Mouse (Mus musculus) myocyte (in vitro differentiated cells): ENCODE measurements at regions not wholly inside any gene's neighbourhood (a gene's known extent, or its start where the extent isn't known, plus 50 kb on each side); places are given as distances from the start of the nearest gene placed in this dataset.

Source experiments
- H3K27me3 ChIP-seq: one replicate; pipeline ENCODE4 v1.6.1; 2011; ENCODE audit not compliant: control insufficient read depth, insufficient read depth, insufficient read length
- H3K36me3 ChIP-seq: one replicate; pipeline ENCODE4 v1.6.1; 2011; ENCODE audit not compliant: control insufficient read depth, insufficient read depth
- H3K4me2 ChIP-seq: one replicate; pipeline ENCODE4 v1.6.1; 2011; ENCODE audit warnings: low read depth, control low read depth
- H3K4me3 ChIP-seq: one replicate; pipeline ENCODE4 v1.5.1; 2011; ENCODE audit warnings: mild to moderate bottlenecking, control low read depth, moderate library complexity
- H3K79me2 ChIP-seq: one replicate; pipeline ENCODE4 v1.6.1; 2011; ENCODE audit not compliant: control insufficient read depth, insufficient read depth
- H3ac ChIP-seq: one replicate; pipeline ENCODE4 v1.6.1; 2011; ENCODE audit not compliant: control insufficient read depth, insufficient read length
- CEBPB ChIP-seq: IDR thresholded peaks from 2 replicates; pipeline ENCODE4 v1.6.1; 2011; ENCODE audit warnings: mild to moderate bottlenecking, moderate library complexity; ENCODE audit not compliant: poor library complexity, insufficient read depth, severe bottlenecking
- E2F4 ChIP-seq: IDR thresholded peaks from one replicate; pipeline ENCODE4 v1.6.1; 2011; ENCODE audit warnings: mild to moderate bottlenecking, control low read depth, moderate library complexity; ENCODE audit not compliant: insufficient read depth
- MAX ChIP-seq: IDR thresholded peaks from one replicate; pipeline ENCODE4 v1.6.1; 2011; ENCODE audit warnings: low read depth, mild to moderate bottlenecking, control low read depth
- MYOD1 ChIP-seq, 3 experiments: IDR thresholded peaks; one replicate each; pipeline ENCODE4 v1.6.1; 2011; ENCODE audit warnings: control low read depth in 2 of 3, low read depth in 2 of 3, mild to moderate bottlenecking in 2 of 3, moderate library complexity in 1 of 3; ENCODE audit not compliant: insufficient read length in 2 of 3, control insufficient read depth in 1 of 3
- MYOG ChIP-seq, 3 experiments: IDR thresholded peaks; one replicate each; pipeline ENCODE4 v1.6.1; 2011; ENCODE audit warnings: control low read depth in 2 of 3, low read depth in 2 of 3, mild to moderate bottlenecking in 2 of 3; ENCODE audit not compliant: insufficient read length in 2 of 3, control insufficient read depth in 1 of 3, insufficient read depth in 1 of 3
- POLR2A ChIP-seq: IDR thresholded peaks from one replicate; pipeline ENCODE4 v1.6.1; 2011; ENCODE audit warnings: low read depth, mild to moderate bottlenecking, control low read depth, moderate library complexity; ENCODE audit not compliant: insufficient read length
- POLR2AphosphoS2 ChIP-seq: IDR thresholded peaks from one replicate; pipeline ENCODE4 v1.6.1; 2011; ENCODE audit warnings: low read depth, control low read depth; ENCODE audit not compliant: insufficient read length
- REST ChIP-seq: IDR thresholded peaks from one replicate; pipeline ENCODE4 v1.6.1; 2011; ENCODE audit warnings: mild to moderate bottlenecking, control low read depth, moderate library complexity; ENCODE audit not compliant: insufficient read depth, insufficient read length
- SRF ChIP-seq: IDR thresholded peaks from one replicate; pipeline ENCODE4 v1.6.1; 2011; ENCODE audit warnings: low read depth; ENCODE audit not compliant: control insufficient read depth, insufficient read length
- TCF12 ChIP-seq: IDR thresholded peaks from one replicate; pipeline ENCODE4 v1.6.1; 2011; ENCODE audit warnings: mild to moderate bottlenecking, control low read depth; ENCODE audit not compliant: poor library complexity, insufficient read depth, severe bottlenecking
- TCF3 ChIP-seq: IDR thresholded peaks from one replicate; pipeline ENCODE4 v1.6.1; 2011; ENCODE audit warnings: low read depth, control low read depth; ENCODE audit not compliant: insufficient read length
- USF1 ChIP-seq: IDR thresholded peaks from one replicate; pipeline ENCODE4 v1.6.1; 2011; ENCODE audit warnings: low read depth, mild to moderate bottlenecking, control low read depth, moderate library complexity

- Histone ChIP-seq H3K27me3 (no peaks in the 10 kb centered on the region), H3K36me3 (no peaks in the 10 kb centered on the region), H3ac (no peak overlapping the region), H3K4me2 (no peak overlapping the region), H3K4me3 (no peak overlapping the region), H3K79me2 (no peaks in the 10 kb centered on the region)
- TF ChIP-seq POLR2A (no peak), CEBPB (no peak), POLR2AphosphoS2 (no peak), MYOD1 (IDR thresholded peaks at IDR 0.05; ENCODE audit: control insufficient read depth in 1 of 3, insufficient read length in 2 of 3, low read depth in 2 of 3) (no peak), MYOG (IDR thresholded peaks at IDR 0.05; ENCODE audit: control insufficient read depth in 1 of 3, insufficient read depth in 1 of 3, insufficient read length in 2 of 3, low read depth in 2 of 3) (no peak), TCF12 (no peak), REST (no peak), SRF (no peak), USF1 (no peak), TCF3 (no peak), E2F4 (no peak), MAX (no peak)
Measured at GRCm38 (mm10) chr2:131436149-131436548, 55.1 kb upstream of the Smox start.

DNA sequence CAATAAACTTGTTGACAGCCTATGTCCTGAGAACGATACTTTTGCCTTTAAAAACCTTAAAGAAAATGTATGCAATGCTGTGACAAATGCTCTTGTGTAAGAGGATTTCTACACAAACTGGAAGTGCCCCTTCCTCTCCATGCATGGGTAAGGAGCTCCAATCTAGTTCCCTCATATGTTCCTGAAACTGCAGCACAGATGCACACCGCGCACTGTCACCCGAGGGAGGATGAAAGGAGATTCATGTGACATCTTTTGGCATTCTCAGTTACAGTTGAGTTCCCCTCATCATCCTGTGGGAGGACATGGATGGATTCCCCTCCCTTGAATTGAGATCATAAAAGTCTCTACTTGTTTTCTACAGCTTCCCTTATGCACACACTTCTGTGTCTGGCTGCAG, 60.8 kb upstream of the Smox start:
- Histone ChIP-seq H3K4me2 (no peak overlapping the region), H3K4me3 (no peak overlapping the region), H3K27me3 (no peaks in the 10 kb centered on the region), H3K79me2 (no peaks in the 10 kb centered on the region), H3ac (no peak overlapping the region), H3K36me3 (no peaks in the 10 kb centered on the region)
- TF ChIP-seq POLR2AphosphoS2 (no peak), SRF (no peak), MAX (no peak), MYOG (IDR thresholded peaks at IDR 0.05; ENCODE audit: control insufficient read depth in 1 of 3, insufficient read depth in 1 of 3, insufficient read length in 2 of 3, low read depth in 2 of 3) (no peak), CEBPB (no peak), TCF3 (no peak)

GRCm38 (mm10) chr2:131428089-131428488, 63.2 kb upstream of the Smox start:
- Histone ChIP-seq H3ac (no peak overlapping the region), H3K36me3 (no peaks in the 10 kb centered on the region), H3K27me3 (no peaks in the 10 kb centered on the region), H3K79me2 (no peaks in the 10 kb centered on the region), H3K4me3 (no peak overlapping the region), H3K4me2 (no peak overlapping the region)
- no peak for TF ChIP-seq MYOD1 (IDR thresholded peaks at IDR 0.05; ENCODE audit: control insufficient read depth in 1 of 3, insufficient read length in 2 of 3, low read depth in 2 of 3)
- no peak for TF ChIP-seq MYOG (IDR thresholded peaks at IDR 0.05; ENCODE audit: control insufficient read depth in 1 of 3, insufficient read depth in 1 of 3, insufficient read length in 2 of 3, low read depth in 2 of 3)
- TF ChIP-seq SRF = no peak
- no peak for TF ChIP-seq TCF12
- no peak for TF ChIP-seq REST

- TF ChIP-seq TCF3 (no peak), CEBPB (peak; percentile 81)
- no peaks in the 10 kb centered on the region for H3K79me2 ChIP-seq
- H3ac ChIP-seq = no peak overlapping the region
Measured at GRCm38 (mm10) chr2:131426941-131427340, 64.4 kb upstream of the Smox start.

DNA sequence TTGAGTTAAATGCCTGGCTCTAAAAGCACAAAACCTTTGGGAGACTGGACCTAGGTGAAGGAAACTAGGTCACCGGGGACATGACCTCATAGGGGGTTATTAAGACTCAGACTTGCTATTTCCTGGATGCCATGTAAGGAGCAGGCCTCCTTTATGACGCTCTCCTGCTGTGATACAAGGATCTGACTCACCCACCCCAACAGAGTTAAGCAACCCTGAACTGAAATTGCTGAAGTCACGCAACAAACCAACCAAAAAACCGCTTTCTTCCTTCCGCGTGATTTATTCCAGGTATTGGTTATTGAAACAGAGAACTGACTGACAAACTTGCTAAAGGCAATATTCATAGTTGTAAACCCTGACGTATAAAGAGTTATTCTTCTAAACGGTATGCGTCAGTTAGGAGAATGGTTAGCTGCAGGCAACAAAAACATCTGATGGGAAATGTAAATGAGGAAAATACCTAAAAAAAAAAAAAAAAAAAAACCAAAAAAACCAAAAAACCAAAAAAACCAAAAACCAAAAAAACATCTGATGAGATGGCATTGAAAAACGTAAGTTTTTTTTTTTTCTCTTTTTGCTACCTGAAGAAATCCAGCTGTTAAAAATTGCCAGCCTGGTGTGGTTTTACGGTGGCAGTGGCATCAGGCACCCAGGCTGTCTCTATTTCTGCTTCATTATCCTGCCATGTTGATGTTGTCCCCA, 67.5 kb upstream of the Smox start:
- H3K4me3 ChIP-seq = peak overlapping the region; percentile 21
- no peaks in the 10 kb centered on the region for H3K36me3 ChIP-seq
- no peaks in the 10 kb centered on the region for H3K27me3 ChIP-seq
- peak overlapping the region; percentile 92 for H3K4me2 ChIP-seq
- no peak for TF ChIP-seq TCF3
- no peak for TF ChIP-seq TCF12
- no peak for TF ChIP-seq REST
- TF ChIP-seq USF1 = no peak
- TF ChIP-seq CEBPB = peak; percentile 89
- TF ChIP-seq POLR2AphosphoS2 = no peak
- H3ac ChIP-seq = no peak overlapping the region
- no peaks in the 10 kb centered on the region for H3K79me2 ChIP-seq

More at GRCm38 (mm10) chr2:131426941-131427340, 64.4 kb upstream of the Smox start:
- no peaks in the 10 kb centered on the region for H3K27me3 ChIP-seq
- H3K4me2 ChIP-seq = no peak overlapping the region
- no peak overlapping the region for H3K4me3 ChIP-seq
- no peaks in the 10 kb centered on the region for H3K36me3 ChIP-seq
